ENCODE assay signal across 8 mouse cellular contexts in the genomic region with DNA sequence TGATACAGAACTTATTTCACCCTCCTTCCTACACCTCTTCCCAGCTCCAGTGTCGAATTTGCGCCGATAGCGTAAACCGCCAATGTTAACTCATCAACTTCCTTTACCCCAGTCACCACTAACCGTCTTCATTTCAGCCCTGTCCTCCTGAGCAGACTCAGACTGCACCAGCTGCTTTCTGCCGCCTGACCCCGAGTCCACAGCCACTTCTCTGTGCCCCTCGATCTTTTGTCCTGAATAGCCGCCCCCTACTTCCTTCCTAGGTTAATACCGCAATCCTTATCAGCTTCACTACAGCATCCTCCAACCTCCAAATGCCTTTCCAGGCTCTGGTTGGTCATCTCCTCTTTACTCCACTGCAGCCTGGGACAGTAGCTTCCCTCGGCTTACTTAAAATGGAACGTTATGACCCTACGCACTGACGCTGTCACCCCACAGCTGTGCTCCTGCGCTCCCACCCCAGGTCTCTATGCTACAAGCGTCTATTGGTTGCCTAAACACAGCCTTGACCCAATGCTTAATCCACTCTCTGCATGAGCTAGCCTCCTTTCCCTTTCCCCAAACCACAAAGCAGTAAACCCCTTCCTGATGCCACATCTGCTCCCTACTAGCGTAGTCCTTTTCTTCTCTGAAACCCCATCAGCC. TPM values are rescaled to one million over a fixed set of nuclear protein-coding genes. Genes with fewer than 3 reads are reported as not detected.
DNase-seq lines count a peak whose midpoint lies in the region; ATAC-seq lines count a peak whose summit lies in the region.

No protein-coding gene starts in this region.

- no peak overlapping the region for H3K27ac ChIP-seq in kidney, embryonic 14.5 days (ENCODE audit: low read depth, low read length)
- H3K27ac ChIP-seq in embryonic facial prominence, embryonic 10.5 days (replicated peaks) = no peak overlapping the region; the same call in 1 of the 2 replicates
- no peak overlapping the region for H3K27ac ChIP-seq in intestine, embryonic 16.5 days (ENCODE audit: low read length)
- H3K27ac ChIP-seq in neural tube, embryonic 13.5 days (replicated peaks) = no peak overlapping the region

- H3K4me1 ChIP-seq in kidney, embryonic 14.5 days (ENCODE audit: control insufficient read depth, insufficient read depth, low read length) = no peaks in the 10 kb centered on the region
- peaks cover 22% of the 10 kb centered on the region for H3K4me1 ChIP-seq in embryonic facial prominence, embryonic 10.5 days
- no peaks in the 10 kb centered on the region for H3K4me1 ChIP-seq in intestine, embryonic 16.5 days (ENCODE audit: control insufficient read depth, insufficient read depth, low read length)
- H3K4me1 ChIP-seq in neural tube, embryonic 13.5 days (replicated peaks) = peaks cover 12% of the 10 kb centered on the region

- peak overlapping the region; percentile 7; the same call in 1 of the 2 replicates for H3K4me3 ChIP-seq in kidney, embryonic 14.5 days (ENCODE audit: low read length)
- peak overlapping the region; percentile 39 for H3K4me3 ChIP-seq in embryonic facial prominence, embryonic 10.5 days
- H3K4me3 ChIP-seq in intestine, embryonic 16.5 days (ENCODE audit: low read length) = no peak overlapping the region
- H3K4me3 ChIP-seq in neural tube, embryonic 13.5 days = no peak overlapping the region

- ATAC-seq in kidney, embryonic 14.5 days (ENCODE audit: low FRiP score, low TSS enrichment) = no peak
- ATAC-seq in intestine, embryonic 16.5 days = no peak
- ATAC-seq in neural tube, embryonic 13.5 days (ENCODE audit: low read depth) = no peak
- ATAC-seq in erythroblast, adult 5-6 weeks (replicated peaks; ENCODE audit: low FRiP score, poor library complexity, severe bottlenecking) = no peak

- peak overlapping the region; percentile 31; the same call in 1 of the 2 replicates for H3K4me2 ChIP-seq in kidney, embryonic 14.5 days (replicated peaks; ENCODE audit: low read depth, low read length)
- peak overlapping the region; percentile 11; the same call in 1 of the 2 replicates for H3K4me2 ChIP-seq in intestine, embryonic 16.5 days (ENCODE audit: low read depth, low read length)
- peak overlapping the region; percentile 41 for H3K4me2 ChIP-seq in neural tube, embryonic 13.5 days

- H3K27me3 ChIP-seq in kidney, embryonic 14.5 days (ENCODE audit: control insufficient read depth, insufficient read depth, low read length) = no peaks in the 10 kb centered on the region
- peaks cover 23% of the 10 kb centered on the region for H3K27me3 ChIP-seq in embryonic facial prominence, embryonic 10.5 days (replicated peaks; ENCODE audit: low read depth, poor library complexity, severe bottlenecking)
- H3K27me3 ChIP-seq in intestine, embryonic 16.5 days (replicated peaks; ENCODE audit: control insufficient read depth, insufficient read depth, low read length) = no peaks in the 10 kb centered on the region
- H3K27me3 ChIP-seq in neural tube, embryonic 13.5 days = no peaks in the 10 kb centered on the region

- intact Hi-C loops in left cerebral cortex, postnatal 25 days (cut with DNase I) = no loop called here

- H3K9me3 ChIP-seq in kidney, embryonic 14.5 days (ENCODE audit: control insufficient read depth, low read length) = no peaks in the 10 kb centered on the region
- no peaks in the 10 kb centered on the region for H3K9me3 ChIP-seq in embryonic facial prominence, embryonic 10.5 days
- H3K9me3 ChIP-seq in intestine, embryonic 16.5 days (ENCODE audit: control insufficient read depth, low read length) = no peaks in the 10 kb centered on the region
- H3K9me3 ChIP-seq in neural tube, embryonic 13.5 days = no peaks in the 10 kb centered on the region

- H3K36me3 ChIP-seq in kidney, embryonic 14.5 days (ENCODE audit: control insufficient read depth, insufficient read depth, low read length) = no peaks in the 10 kb centered on the region
- no peaks in the 10 kb centered on the region for H3K36me3 ChIP-seq in embryonic facial prominence, embryonic 10.5 days (replicated peaks)
- no peaks in the 10 kb centered on the region for H3K36me3 ChIP-seq in intestine, embryonic 16.5 days (ENCODE audit: control insufficient read depth, insufficient read depth, low read length)
- H3K36me3 ChIP-seq in neural tube, embryonic 13.5 days = no peaks in the 10 kb centered on the region

- WGBS in kidney, embryonic 14.5 days = 58% methylated on average over 18 of the region's 18 CpGs
- 58% methylated on average over 18 of the region's 18 CpGs for WGBS in embryonic facial prominence, embryonic 10.5 days
- WGBS in intestine, embryonic 16.5 days = 58% methylated on average over 18 of the region's 18 CpGs
- 58% methylated on average over 18 of the region's 18 CpGs for WGBS in neural tube, embryonic 13.5 days

- DNase-seq in kidney, postnatal 25 days = no peak
- no peak for DNase-seq in embryonic facial prominence, embryonic 10.5 days (ENCODE audit: low spot score)
- DNase-seq in left cerebral cortex, postnatal 25 days (ENCODE audit: low spot score in 2 of 2) = no peak
- no peak for DNase-seq in spleen, postnatal 36 days (ENCODE audit: low spot score in 2 of 2)

- H3K9ac ChIP-seq in kidney, embryonic 14.5 days (ENCODE audit: low read depth, low read length) = no peak overlapping the region
- no peak overlapping the region for H3K9ac ChIP-seq in intestine, embryonic 16.5 days (ENCODE audit: low read depth, low read length)
- H3K9ac ChIP-seq in neural tube, embryonic 13.5 days = 0 out of 2 replicates have a peak overlapping the region, but pooled peaks have one; percentile 17

RNA-seq across cellular contexts. Expression of a gene that starts 27.6 kb away (rescaled TPM):
- polyA plus RNA-seq in kidney, embryonic 14.5 days (2014; fragmentation: Nextera tagmentation; extraction: Ambion mirVana) = 0.40 and 0.60 TPM in 2 replicates
- 0.10 and 0.31 TPM in 2 replicates for polyA plus RNA-seq in embryonic facial prominence, embryonic 10.5 days (2016; fragmentation: Nextera tagmentation; extraction: Ambion mirVana)
- 0.31 and 0.54 TPM in 2 replicates for polyA plus RNA-seq in intestine, embryonic 16.5 days (2015; fragmentation: Nextera tagmentation; extraction: Ambion mirVana)
- polyA plus RNA-seq in neural tube, embryonic 13.5 days (2015; fragmentation: Nextera tagmentation; extraction: Ambion mirVana) = 0.88 and 1.2 TPM in 2 replicates
- total RNA-seq in erythroblast, adult 5-6 weeks (2015; ENCODE audit: low replicate concordance) = 24.0 and 31.1 TPM in 2 replicates
- total RNA-seq in erythroblast, adult 5-6 weeks (2017; ENCODE audit: low replicate concordance) = 3.1 and 17.4 TPM in 2 replicates
- total RNA-seq in left cerebral cortex, postnatal 25 days (2021) = 1 to 10 TPM; 2.2 to 2.8 TPM

Comparison
In these comparisons a context has a peak if more than half of its experiments do, and no peak if none do; other contexts are left out.
1. H3K4me3 ChIP-seq: peak in kidney, embryonic 14.5 days (single experiment) and embryonic facial prominence, embryonic 10.5 days (single experiment); none in intestine, embryonic 16.5 days (single experiment) and neural tube, embryonic 13.5 days (single experiment).
2. Peak in every context shown above with its lines, with median percentiles within 50 percentile points of each other: H3K4me2 ChIP-seq.